Mouse (Mus musculus) kidney, adult 2 months (tissue): Measurements from ENCODE around the gene Dab2ip.

Experiments used
- CTCF ChIP-seq: fragments of 200-500 bp; conservative IDR thresholded peaks from 2 replicates; pipeline ENCODE4 v1.5.1; 2011; ENCODE audit warnings: low read depth, mild to moderate bottlenecking, control low read depth, low read length, moderate library complexity, mixed read lengths; ENCODE audit not compliant: insufficient read depth, insufficient read length
- POLR2A ChIP-seq: fragments of 200-500 bp; IDR thresholded peaks from one replicate; pipeline ENCODE4 v1.6.1; 2011; ENCODE audit warnings: low read depth, low read length, control low read depth

DNA sequence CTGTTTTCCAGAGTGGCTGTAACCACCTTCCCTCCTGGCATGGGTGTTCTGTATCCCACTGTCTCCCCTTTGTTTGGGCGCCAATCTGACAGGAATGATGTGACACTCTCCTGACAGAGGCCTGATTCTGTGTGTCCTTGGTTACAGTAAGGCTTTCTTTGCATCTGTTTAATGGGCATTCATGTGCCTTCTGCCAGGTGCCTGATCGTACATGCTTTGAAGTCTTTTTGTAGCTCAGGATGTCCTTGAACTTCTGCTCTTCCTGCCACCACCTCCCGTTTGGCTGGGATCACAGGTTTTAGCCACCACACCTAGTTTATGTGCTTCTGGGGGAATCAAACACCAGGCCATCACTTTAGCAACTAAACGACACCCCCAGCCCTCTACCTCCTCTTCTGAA lies 22.0 kb downstream of the Dab2ip start:
- TF ChIP-seq CTCF = no peak
- TF ChIP-seq POLR2A = no peak
